Comparison of ENCODE assay signal across 17 mouse cellular contexts in the genomic region with DNA sequence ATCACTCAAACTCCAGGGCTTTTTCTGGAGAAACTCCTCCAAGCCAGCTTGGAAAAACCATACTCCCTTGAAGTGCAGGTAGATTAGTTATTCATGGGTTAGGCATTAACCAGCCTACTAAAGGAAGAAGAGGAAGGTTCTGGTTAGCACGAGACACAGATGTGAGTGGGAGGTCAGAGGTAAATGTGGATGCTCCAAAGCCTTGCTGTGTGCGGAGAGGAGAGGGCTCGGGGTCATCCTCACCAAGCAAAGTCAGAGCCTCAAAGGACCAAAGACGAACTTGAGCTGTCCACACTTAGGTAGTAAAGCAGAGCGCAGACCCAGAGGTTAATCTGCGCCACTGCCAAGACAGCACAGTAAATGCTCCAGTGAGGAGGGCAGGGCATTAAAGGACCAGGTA.
DNase-seq lines count a peak whose midpoint lies in the region; ATAC-seq lines count a peak whose summit lies in the region.
"Had no signal": no experiment of that assay in that cellular context is flagged by ENCODE, and none has a peak within 500 bp of the region (broad histone marks: within the 10 kb centered on the region; RNA-seq: fewer than 3 reads in every experiment).

No protein-coding gene starts in this region.

- peaks cover 30% of the 10 kb centered on the region for H3K4me1 ChIP-seq in heart, embryonic 10.5 days
- H3K4me1 ChIP-seq in heart, embryonic 12.5 days (replicated peaks): peaks cover 29% of the 10 kb centered on the region
- H3K4me1 ChIP-seq in neural tube, embryonic 15.5 days: peaks cover 40% of the 10 kb centered on the region

- H3K9me3 ChIP-seq in heart, embryonic 10.5 days: no peaks in the 10 kb centered on the region
- H3K9me3 ChIP-seq in heart, embryonic 12.5 days (replicated peaks): no peaks in the 10 kb centered on the region
- no peaks in the 10 kb centered on the region for H3K9me3 ChIP-seq in neural tube, embryonic 15.5 days (replicated peaks)
- H3K9me3 ChIP-seq: embryonic facial prominence, embryonic 12.5 days; limb, embryonic 15.5 days had no signal

- 82% methylated on average over 6 of the region's 6 CpGs for WGBS in heart, embryonic 10.5 days
- 81% methylated on average over 6 of the region's 6 CpGs for WGBS in heart, embryonic 12.5 days
- 82% methylated on average over 6 of the region's 6 CpGs for WGBS in neural tube, embryonic 15.5 days

- ATAC-seq in heart, embryonic 12.5 days (ENCODE audit: insufficient number of reproducible peaks, low FRiP score): no peak
- ATAC-seq in neural tube, embryonic 15.5 days (ENCODE audit: low FRiP score): no peak

- DNase-seq in heart, embryonic 10.5 days (ENCODE audit: low spot score): no peak
- no peak for DNase-seq in neural tube, embryonic 10.5 days (ENCODE audit: extremely low spot score, low spot score)
- DNase-seq in kidney, postnatal 10 days: peak; percentile 22
- no peak for DNase-seq in frontal cortex, postnatal 14 days (ENCODE audit: low spot score in 2 of 2)
- no peak for DNase-seq in thymus, postnatal 4 days
- DNase-seq in embryo, embryonic 11 days: no peak
- DNase-seq: adrenal gland, adult 8-10 months; cerebellum, adult 11 months; cerebellum, postnatal 25 days; gastrocnemius, postnatal 36 days; lung, postnatal 10 days; right cerebral cortex, postnatal 4 days; thymus, postnatal 36 days had no signal

- H3K27ac ChIP-seq in heart, embryonic 10.5 days: 0 out of 2 replicates have a peak overlapping the region, but pooled peaks have one; percentile 8
- no peak overlapping the region for H3K27ac ChIP-seq in heart, embryonic 12.5 days (ENCODE audit: poor library complexity, severe bottlenecking)
- peak overlapping the region; percentile 37; the same call in 1 of the 2 replicates for H3K27ac ChIP-seq in neural tube, embryonic 15.5 days (replicated peaks)
- H3K27ac ChIP-seq: embryonic facial prominence, embryonic 12.5 days; limb, embryonic 15.5 days had no signal

- no peak overlapping the region for H3K4me2 ChIP-seq in heart, embryonic 12.5 days
- no peak overlapping the region for H3K4me2 ChIP-seq in neural tube, embryonic 15.5 days
- H3K4me2 ChIP-seq: embryonic facial prominence, embryonic 12.5 days; limb, embryonic 15.5 days had no signal

- no peak overlapping the region for H3K9ac ChIP-seq in heart, embryonic 12.5 days
- no peak overlapping the region for H3K9ac ChIP-seq in neural tube, embryonic 15.5 days (replicated peaks)
- H3K9ac ChIP-seq: embryonic facial prominence, embryonic 12.5 days; limb, embryonic 15.5 days had no signal

- no peaks in the 10 kb centered on the region for H3K27me3 ChIP-seq in heart, embryonic 10.5 days (ENCODE audit: insufficient read depth, poor library complexity, severe bottlenecking)
- H3K27me3 ChIP-seq in heart, embryonic 12.5 days (replicated peaks): no peaks in the 10 kb centered on the region
- no peaks in the 10 kb centered on the region for H3K27me3 ChIP-seq in neural tube, embryonic 15.5 days (replicated peaks)
- H3K27me3 ChIP-seq: embryonic facial prominence, embryonic 12.5 days; limb, embryonic 15.5 days had no signal

- no peak overlapping the region for H3K4me3 ChIP-seq in heart, embryonic 10.5 days
- no peak overlapping the region for H3K4me3 ChIP-seq in heart, embryonic 12.5 days
- no peak overlapping the region for H3K4me3 ChIP-seq in neural tube, embryonic 15.5 days (replicated peaks)
- H3K4me3 ChIP-seq: embryonic facial prominence, embryonic 12.5 days; limb, embryonic 15.5 days had no signal

- no peaks in the 10 kb centered on the region for H3K36me3 ChIP-seq in heart, embryonic 10.5 days
- H3K36me3 ChIP-seq in heart, embryonic 12.5 days: no peaks in the 10 kb centered on the region
- no peaks in the 10 kb centered on the region for H3K36me3 ChIP-seq in neural tube, embryonic 15.5 days
- H3K36me3 ChIP-seq: embryonic facial prominence, embryonic 12.5 days; limb, embryonic 15.5 days had no signal
